Mouse (Mus musculus): Measurements from ENCODE around the gene Nipsnap3a. TPM values are rescaled to one million over a fixed set of nuclear protein-coding genes. Genes with fewer than 3 reads are reported as not detected.

Nipsnap3a gene
- polyA plus RNA-seq, 1 experiment from 2014 or later = not detected

GRCm38 (mm10) chr4:53015024-53015423 is 26.0 kb downstream of the Nipsnap3a start:
- Histone ChIP-seq H3K36me3 (ENCODE audit: insufficient read depth, low read length) (peaks cover 3% of the 10 kb centered on the region), H3K9me3 (ENCODE audit: low read length) (0 out of 2 replicates have a peak, but pooled peaks cover 3% of the 10 kb centered on the region), H3K4me3 (ENCODE audit: low read depth, low read length) (no peak overlapping the region), H3K27me3 (replicated peaks; ENCODE audit: insufficient read depth, low read length) (no peaks in the 10 kb centered on the region), H3K9ac (replicated peaks; ENCODE audit: low read depth) (no peak overlapping the region), H3K27ac (ENCODE audit: low read length) (no peak overlapping the region), H3K4me1 (ENCODE audit: insufficient read depth, low read depth, low read length) (peaks cover 5% of the 10 kb centered on the region; the same call in 1 of the 2 replicates), H3K4me2 (replicated peaks; ENCODE audit: low read depth, low read length) (no peak overlapping the region)
- no peak for TF ChIP-seq EP300 (IDR thresholded peaks at IDR 0.05)
- no peak for TF ChIP-seq CTCF (IDR thresholded peaks at IDR 0.05)
- WGBS = 91% methylated on average over 3 of the region's 3 CpGs
- no peak for ATAC-seq
- DNase-seq (ENCODE audit: low spot score) = no peak

GRCm38 (mm10) chr4:53018392-53018791 is 29.3 kb downstream of the Nipsnap3a start:
- TF ChIP-seq CTCF (IDR thresholded peaks at IDR 0.05) = no peak
- no peak for TF ChIP-seq EP300 (IDR thresholded peaks at IDR 0.05)
- Histone ChIP-seq H3K4me1 (ENCODE audit: insufficient read depth, low read depth, low read length) (no peaks in the 10 kb centered on the region), H3K36me3 (ENCODE audit: insufficient read depth, low read length) (peaks cover 9% of the 10 kb centered on the region), H3K27ac (ENCODE audit: low read length) (no peak overlapping the region), H3K9ac (replicated peaks; ENCODE audit: low read depth) (no peak overlapping the region), H3K4me3 (ENCODE audit: low read depth, low read length) (no peak overlapping the region), H3K4me2 (replicated peaks; ENCODE audit: low read depth, low read length) (no peak overlapping the region), H3K27me3 (replicated peaks; ENCODE audit: insufficient read depth, low read length) (no peaks in the 10 kb centered on the region), H3K9me3 (ENCODE audit: low read length) (0 out of 2 replicates have a peak, but pooled peaks cover 3% of the 10 kb centered on the region)
- ATAC-seq (no peak), DNase-seq (ENCODE audit: low spot score) (no peak)
- 88% methylated on average over 1 of the region's 1 CpGs for WGBS

- TF ChIP-seq CTCF (IDR thresholded peaks at IDR 0.05) (no peak), EP300 (IDR thresholded peaks at IDR 0.05) (no peak)
- Histone ChIP-seq H3K4me3 (ENCODE audit: low read depth, low read length) (no peak overlapping the region), H3K36me3 (ENCODE audit: insufficient read depth, low read length) (peaks cover 9% of the 10 kb centered on the region), H3K27me3 (replicated peaks; ENCODE audit: insufficient read depth, low read length) (no peaks in the 10 kb centered on the region), H3K9me3 (ENCODE audit: low read length) (no peaks in the 10 kb centered on the region), H3K4me2 (replicated peaks; ENCODE audit: low read depth, low read length) (no peak overlapping the region), H3K4me1 (ENCODE audit: insufficient read depth, low read depth, low read length) (no peaks in the 10 kb centered on the region), H3K27ac (ENCODE audit: low read length) (no peak overlapping the region), H3K9ac (replicated peaks; ENCODE audit: low read depth) (no peak overlapping the region)
- ATAC-seq (no peak), DNase-seq (ENCODE audit: low spot score) (no peak)
- 88% methylated on average over 14 of the region's 14 CpGs for WGBS
These were observed 34.3 kb downstream of the Nipsnap3a start for GRCm38 (mm10) chr4:53023189-53023925.

GRCm38 (mm10) chr4:53024397-53024796 is 35.3 kb downstream of the Nipsnap3a start:
- Histone ChIP-seq H3K4me3 (ENCODE audit: low read depth, low read length) (no peak overlapping the region), H3K4me1 (ENCODE audit: insufficient read depth, low read depth, low read length) (no peaks in the 10 kb centered on the region), H3K36me3 (ENCODE audit: insufficient read depth, low read length) (peaks cover 9% of the 10 kb centered on the region), H3K27me3 (replicated peaks; ENCODE audit: insufficient read depth, low read length) (no peaks in the 10 kb centered on the region), H3K27ac (ENCODE audit: low read length) (no peak overlapping the region), H3K4me2 (replicated peaks; ENCODE audit: low read depth, low read length) (no peak overlapping the region), H3K9me3 (ENCODE audit: low read length) (no peaks in the 10 kb centered on the region), H3K9ac (replicated peaks; ENCODE audit: low read depth) (no peak overlapping the region)
- ATAC-seq = no peak
- TF ChIP-seq CTCF (IDR thresholded peaks at IDR 0.05) (no peak), EP300 (IDR thresholded peaks at IDR 0.05) (no peak)
- WGBS = 89% methylated on average over 4 of the region's 4 CpGs
- no peak for DNase-seq (ENCODE audit: low spot score)

GRCm38 (mm10) chr4:53027811-53028210 is 38.7 kb downstream of the Nipsnap3a start:
- Histone ChIP-seq H3K4me2 (replicated peaks; ENCODE audit: low read depth, low read length) (no peak overlapping the region), H3K9me3 (ENCODE audit: low read length) (no peaks in the 10 kb centered on the region), H3K9ac (replicated peaks; ENCODE audit: low read depth) (no peak overlapping the region), H3K4me3 (ENCODE audit: low read depth, low read length) (no peak overlapping the region), H3K27ac (ENCODE audit: low read length) (no peak overlapping the region), H3K4me1 (ENCODE audit: insufficient read depth, low read depth, low read length) (no peaks in the 10 kb centered on the region), H3K36me3 (ENCODE audit: insufficient read depth, low read length) (peaks cover 3% of the 10 kb centered on the region; the same call in 1 of the 2 replicates), H3K27me3 (replicated peaks; ENCODE audit: insufficient read depth, low read length) (no peaks in the 10 kb centered on the region)
- WGBS = 71% methylated on average over 3 of the region's 3 CpGs
- TF ChIP-seq CTCF (IDR thresholded peaks at IDR 0.05) = no peak
- no peak for TF ChIP-seq EP300 (IDR thresholded peaks at IDR 0.05)
- ATAC-seq (no peak), DNase-seq (ENCODE audit: low spot score) (no peak)

GRCm38 (mm10) chr4:53030326-53030948 is 41.4 kb downstream of the Nipsnap3a start:
- no peaks in the 10 kb centered on the region for H3K9me3 ChIP-seq (ENCODE audit: low read length)
- H3K4me1 ChIP-seq (ENCODE audit: insufficient read depth, low read depth, low read length) = no peaks in the 10 kb centered on the region
- no peak overlapping the region for H3K9ac ChIP-seq (replicated peaks; ENCODE audit: low read depth)
- 54% methylated on average over 8 of the region's 8 CpGs for WGBS
- H3K4me2 ChIP-seq (replicated peaks; ENCODE audit: low read depth, low read length) = no peak overlapping the region
- H3K27me3 ChIP-seq (replicated peaks; ENCODE audit: insufficient read depth, low read length) = no peaks in the 10 kb centered on the region
- no peak overlapping the region for H3K27ac ChIP-seq (ENCODE audit: low read length)
- no peak overlapping the region for H3K4me3 ChIP-seq (ENCODE audit: low read depth, low read length)
- ATAC-seq = no peak
- peak; percentile 8 for DNase-seq (ENCODE audit: low spot score)
- H3K36me3 ChIP-seq (ENCODE audit: insufficient read depth, low read length) = peaks cover 26% of the 10 kb centered on the region
- TF ChIP-seq CTCF (IDR thresholded peaks at IDR 0.05) (peak; percentile 57), EP300 (IDR thresholded peaks at IDR 0.05) (no peak)
